Mouse (Mus musculus): ENCODE data around the gene Higd1a. TPM values are rescaled to one million over a fixed set of nuclear protein-coding genes. Genes with fewer than 3 reads are reported as not detected.

The Higd1a gene
- total RNA-seq, 2 experiments from 2014 or later = 2.3 to 8.8 TPM

- 0 out of 2 replicates have a peak, but pooled peaks have one; percentile 55 for ATAC-seq (replicated peaks; ENCODE audit: low FRiP score, poor library complexity, severe bottlenecking)
Observed at GRCm38 (mm10) chr9:121846526-121847118, 11.5 kb downstream of the Higd1a start.

- no peak for ATAC-seq (replicated peaks; ENCODE audit: low FRiP score, poor library complexity, severe bottlenecking)
Observed at GRCm38 (mm10) chr9:121842914-121843313, 15.2 kb downstream of the Higd1a start.

- ATAC-seq (replicated peaks; ENCODE audit: low FRiP score, poor library complexity, severe bottlenecking) = no peak
Observed at GRCm38 (mm10) chr9:121839622-121839965, 18.6 kb downstream of the Higd1a start.

- ATAC-seq (replicated peaks; ENCODE audit: low FRiP score, poor library complexity, severe bottlenecking) = no peak
Observed at GRCm38 (mm10) chr9:121838829-121839621, 19.1 kb downstream of the Higd1a start, which contains the start of gene Ccdc13. Gene Ccdc13, minus strand, starts transcription at chr9:121839461.

- no peak for ATAC-seq (replicated peaks; ENCODE audit: low FRiP score, poor library complexity, severe bottlenecking)
Observed at GRCm38 (mm10) chr9:121838008-121838407, 20.2 kb downstream of the Higd1a start.

- ATAC-seq (replicated peaks; ENCODE audit: low FRiP score, poor library complexity, severe bottlenecking) = no peak
Observed at GRCm38 (mm10) chr9:121833825-121834224, 24.3 kb downstream of the Higd1a start.

GRCm38 (mm10) chr9:121830956-121831293 is 27.2 kb downstream of the Higd1a start:
- peak; percentile 78 for ATAC-seq (replicated peaks; ENCODE audit: low FRiP score, poor library complexity, severe bottlenecking)

- ATAC-seq (replicated peaks; ENCODE audit: low FRiP score, poor library complexity, severe bottlenecking) = peak; percentile 19
Observed at GRCm38 (mm10) chr9:121830243-121830955, 27.8 kb downstream of the Higd1a start.

- no peak for ATAC-seq (replicated peaks; ENCODE audit: low FRiP score, poor library complexity, severe bottlenecking)
Observed at GRCm38 (mm10) chr9:121829270-121829992, 28.7 kb downstream of the Higd1a start.

GRCm38 (mm10) chr9:121828314-121828713 is 29.8 kb downstream of the Higd1a start:
- no peak for ATAC-seq (replicated peaks; ENCODE audit: low FRiP score, poor library complexity, severe bottlenecking)

- ATAC-seq (replicated peaks; ENCODE audit: low FRiP score, poor library complexity, severe bottlenecking) = no peak
Observed at GRCm38 (mm10) chr9:121826356-121826755, 31.8 kb downstream of the Higd1a start.

GRCm38 (mm10) chr9:121823991-121824390 is 34.2 kb downstream of the Higd1a start:
- no peak for ATAC-seq (replicated peaks; ENCODE audit: low FRiP score, poor library complexity, severe bottlenecking)

- no peak for ATAC-seq (replicated peaks; ENCODE audit: low FRiP score, poor library complexity, severe bottlenecking)
Observed at GRCm38 (mm10) chr9:121823051-121823450, 35.1 kb downstream of the Higd1a start.

- ATAC-seq (replicated peaks; ENCODE audit: low FRiP score, poor library complexity, severe bottlenecking) = no peak
Observed at GRCm38 (mm10) chr9:121822585-121822991, 35.6 kb downstream of the Higd1a start.

GRCm38 (mm10) chr9:121820765-121821164 is 37.4 kb downstream of the Higd1a start:
- ATAC-seq (replicated peaks; ENCODE audit: low FRiP score, poor library complexity, severe bottlenecking) = no peak

GRCm38 (mm10) chr9:121819771-121820471 is 38.2 kb downstream of the Higd1a start:
- ATAC-seq (replicated peaks; ENCODE audit: low FRiP score, poor library complexity, severe bottlenecking) = no peak

- no peak for ATAC-seq (replicated peaks; ENCODE audit: low FRiP score, poor library complexity, severe bottlenecking)
Observed at GRCm38 (mm10) chr9:121819073-121819770, 38.9 kb downstream of the Higd1a start.

GRCm38 (mm10) chr9:121815183-121815582 is 43.0 kb downstream of the Higd1a start:
- no peak for ATAC-seq (replicated peaks; ENCODE audit: low FRiP score, poor library complexity, severe bottlenecking)

Data from erythroblast, adult 5-6 weeks (primary cell).